Mouse (Mus musculus) cortical plate, adult 2 months (tissue): ENCODE data around the gene Gsta2.

Experiments used
- CTCF ChIP-seq: fragments of 200-500 bp; IDR thresholded peaks from 2 replicates; pipeline ENCODE4 v1.5.1; 2011; ENCODE audit warnings: mild to moderate bottlenecking, control low read depth, low read length; ENCODE audit not compliant: insufficient read depth; ENCODE audit errors: extremely low read depth
- POLR2A ChIP-seq: fragments of 200-500 bp; IDR thresholded peaks from 2 replicates; pipeline ENCODE4 v1.6.1; 2011; ENCODE audit warnings: mild to moderate bottlenecking, low read length, control low read depth; ENCODE audit not compliant: insufficient read depth; ENCODE audit errors: extremely low read depth

- TF ChIP-seq POLR2A (no peak), CTCF (no peak)
Observed at GRCm38 (mm10) chr9:78394602-78395001, 39.0 kb upstream of the Gsta2 start.
